Mouse (Mus musculus) embryonic fibroblast, embryonic 13.5 days (primary cell): ENCODE measurements around the gene Cog4. TPM values are rescaled to one million over a fixed set of nuclear protein-coding genes. Genes with fewer than 3 reads are reported as not detected.
"Not testable (repeated sequence)": the region's sequence is repeated elsewhere in the genome, so short reads cannot be mapped to it uniquely, and the experiment has no call there.

Experiments
- H3K27ac ChIP-seq: 2 replicates; pipeline ENCODE4 v1.5.1; 2012; ENCODE audit warnings: low read length, control low read depth, inconsistent platforms; ENCODE audit not compliant: insufficient read depth
- H3K4me1 ChIP-seq: 2 replicates; pipeline ENCODE4 v1.6.1; 2011; ENCODE audit warnings: low read length; ENCODE audit not compliant: control insufficient read depth, insufficient read depth
- H3K4me3 ChIP-seq: 2 replicates; pipeline ENCODE4 v1.5.1; 2011; ENCODE audit warnings: mild to moderate bottlenecking, control low read depth, low read length; ENCODE audit not compliant: insufficient read depth
- CTCF ChIP-seq: IDR thresholded peaks from 2 replicates; pipeline ENCODE4 v1.5.1; 2011; ENCODE audit warnings: mild to moderate bottlenecking, control low read depth, low read length, moderate library complexity, borderline replicate concordance; ENCODE audit not compliant: insufficient read depth
- POLR2A ChIP-seq: IDR thresholded peaks from 2 replicates; pipeline ENCODE4 v1.6.1; 2011; ENCODE audit warnings: low read depth, mild to moderate bottlenecking, control low read depth, low read length, moderate library complexity
- polyA plus RNA-seq: library from polyadenylated mRNA; stranded (reverse); fragments of >200 nt; gene quantifications from 2 replicates; pipeline ENCODE4 v1.2.4, GENCODE M21; 2011; ENCODE audit warnings: low read depth; ENCODE audit not compliant: missing spikeins, insufficient read length

Cog4 gene
- polyA plus RNA-seq, 1 experiment, result 49.1 TPM

GRCm38 (mm10) chr8:110901839-110902578, 55.6 kb downstream of the Cog4 start, which contains the start of gene Fuk:
TSS of gene Fuk (minus strand) at chr8:110902488.
- TF ChIP-seq CTCF (no peak), POLR2A (peak; percentile 55)
- Histone ChIP-seq H3K27ac (no peak within 1 kb of the TSS), H3K4me1 (peaks cover 3% of the 10 kb centered on the region; the same call in 1 of the 2 replicates)

GRCm38 (mm10) chr8:110902579-110902965, 56.2 kb downstream of the Cog4 start:
- Histone ChIP-seq H3K4me3 (no peak overlapping the region), H3K27ac (no peak overlapping the region), H3K4me1 (peaks cover 3% of the 10 kb centered on the region; the same call in 1 of the 2 replicates)
- no peak for TF ChIP-seq POLR2A
- TF ChIP-seq CTCF, result no peak

More at GRCm38 (mm10) chr8:110901839-110902578, 55.6 kb downstream of the Cog4 start, which contains the start of gene Fuk:
- peak within 1 kb of the TSS; percentile 97 for H3K4me3 ChIP-seq

DNA sequence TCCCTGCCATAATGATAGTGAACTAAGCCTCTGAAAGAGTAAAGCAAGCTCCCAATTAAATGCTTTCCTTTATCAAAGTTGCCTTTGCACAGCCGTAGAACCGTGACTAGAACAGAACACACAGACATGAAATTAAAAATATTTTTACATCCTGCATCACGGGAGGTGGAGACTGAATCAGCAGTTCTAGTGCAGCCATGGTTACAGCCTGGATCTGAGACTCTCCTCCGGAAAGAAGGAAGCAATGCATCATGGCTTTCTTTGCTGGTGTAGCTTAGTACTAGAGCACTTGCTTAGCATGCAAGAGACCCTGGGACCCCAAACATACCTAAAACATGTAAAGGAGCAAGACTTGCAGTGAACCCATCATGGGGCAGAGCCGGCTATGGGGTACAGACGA, 59.0 kb downstream of the Cog4 start:
- TF ChIP-seq POLR2A (no peak), CTCF (no peak)
- Histone ChIP-seq H3K4me3 (no peak overlapping the region), H3K27ac (no peak overlapping the region), H3K4me1 (peaks cover 3% of the 10 kb centered on the region; the same call in 1 of the 2 replicates)

GRCm38 (mm10) chr8:110906682-110907081, 60.3 kb downstream of the Cog4 start:
- Histone ChIP-seq H3K27ac (no peak overlapping the region), H3K4me1 (no peaks in the 10 kb centered on the region), H3K4me3 (no peak overlapping the region)
- TF ChIP-seq CTCF, result no peak
- no peak for TF ChIP-seq POLR2A

DNA sequence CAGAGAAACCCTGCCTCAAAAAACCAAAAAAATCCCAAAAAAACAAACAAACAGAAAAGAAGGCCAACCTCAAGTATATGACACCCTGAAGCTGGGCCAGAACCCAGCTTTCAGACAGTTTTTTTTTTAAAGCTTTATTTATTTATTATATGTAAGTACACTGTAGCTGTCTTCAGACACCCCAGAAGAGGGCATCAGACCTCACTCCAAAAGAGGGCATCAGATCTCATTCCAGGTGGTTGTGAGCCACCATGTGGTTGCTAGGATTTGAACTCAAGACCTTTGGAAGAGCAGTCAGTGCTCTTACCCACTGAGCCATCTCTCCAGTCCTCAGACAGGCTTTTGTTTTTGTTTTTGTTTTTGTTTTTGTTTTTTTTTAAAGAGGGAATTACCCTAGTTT, 63.5 kb downstream of the Cog4 start:
- H3K4me1 ChIP-seq, H3K4me3 ChIP-seq, H3K27ac ChIP-seq: not testable (repeated sequence)

- H3K4me3 ChIP-seq, result no peak overlapping the region
- H3K27ac ChIP-seq, result no peak overlapping the region
- TF ChIP-seq CTCF, result no peak
- TF ChIP-seq POLR2A, result no peak
- H3K4me1 ChIP-seq, result no peaks in the 10 kb centered on the region
Measured at GRCm38 (mm10) chr8:110911576-110912570, 65.5 kb downstream of the Cog4 start.

DNA sequence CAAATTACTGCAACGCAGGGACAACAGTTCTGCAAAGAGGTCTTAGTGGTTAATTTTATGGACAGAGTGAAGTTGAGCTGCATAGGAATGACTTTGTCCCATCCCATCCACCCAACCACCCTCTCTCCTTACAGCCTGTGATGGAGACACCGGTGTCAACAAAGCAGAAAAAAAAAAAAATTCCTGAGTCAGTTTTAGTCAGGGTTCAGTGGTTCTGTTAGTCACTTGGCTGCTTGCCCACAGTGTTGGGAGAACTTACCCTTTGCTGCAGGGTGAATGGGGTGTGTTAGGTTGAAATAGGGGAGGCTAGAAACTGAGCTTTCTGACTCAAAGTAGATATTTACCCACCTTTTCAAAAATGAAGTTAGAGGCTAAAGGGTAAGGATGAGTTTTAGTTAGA, 71.0 kb downstream of the Cog4 start:
- H3K27ac ChIP-seq, result peak overlapping the region; percentile 27; the same call in 1 of the 2 replicates
- H3K4me3 ChIP-seq, result no peak overlapping the region
- TF ChIP-seq POLR2A (no peak), CTCF (no peak)
- H3K4me1 ChIP-seq, result peaks cover 14% of the 10 kb centered on the region

DNA sequence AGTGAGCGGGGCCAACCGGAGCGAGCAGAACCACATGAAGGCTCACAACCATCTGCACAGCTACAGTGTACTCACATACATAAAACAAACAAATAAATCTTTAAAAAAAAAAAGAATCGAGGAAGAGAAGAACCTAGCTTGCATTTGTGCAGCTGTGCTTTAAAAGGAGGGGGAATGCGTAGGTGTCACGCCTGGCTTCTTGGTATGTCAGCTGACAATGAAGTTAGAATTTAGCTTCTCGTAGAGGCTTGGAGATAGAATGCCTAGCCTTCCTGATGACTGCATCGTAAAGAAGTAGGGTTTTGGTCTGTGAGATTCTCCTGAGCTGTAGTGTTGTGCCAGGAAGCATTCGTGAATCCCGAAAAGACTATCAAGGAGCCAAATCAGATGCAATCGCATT, 71.6 kb downstream of the Cog4 start:
- peaks cover 14% of the 10 kb centered on the region for H3K4me1 ChIP-seq
- H3K27ac ChIP-seq, result peak overlapping the region; percentile 14; the same call in 1 of the 2 replicates
- no peak overlapping the region for H3K4me3 ChIP-seq
- TF ChIP-seq CTCF (no peak), POLR2A (no peak)

DNA sequence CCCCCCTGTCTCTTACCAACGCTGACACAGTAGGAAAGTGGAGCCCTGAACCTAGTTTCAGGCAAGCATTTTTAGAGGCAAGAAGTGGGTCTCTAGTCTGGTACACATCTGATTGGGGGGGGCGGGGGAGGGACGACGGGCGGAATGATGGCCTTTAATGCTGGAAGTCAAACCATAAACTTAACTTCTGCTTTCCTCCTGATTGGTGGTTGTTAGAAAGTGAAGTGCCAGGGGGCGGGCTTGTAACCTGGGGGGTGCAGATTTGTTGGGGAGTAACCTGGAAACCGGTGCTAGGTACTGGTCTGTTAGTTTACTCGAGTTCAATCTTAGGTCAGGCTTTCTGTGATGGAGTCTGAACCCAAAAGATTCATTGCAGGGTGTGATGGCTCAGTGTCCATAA, 72.1 kb downstream of the Cog4 start:
- H3K4me3 ChIP-seq, result no peak overlapping the region
- peaks cover 14% of the 10 kb centered on the region for H3K4me1 ChIP-seq
- TF ChIP-seq POLR2A (no peak), CTCF (no peak)
- H3K27ac ChIP-seq, result no peak overlapping the region; the same call in 1 of the 2 replicates
